Mouse (Mus musculus) heart, postnatal 14 days (tissue): ENCODE results near the gene Marveld1. TPM values are rescaled to one million over a fixed set of nuclear protein-coding genes. Genes with fewer than 3 reads are reported as not detected.

Source experiments
- DNase-seq, 2 experiments: peaks; one replicate each; pipeline ENCODE4 v3.0.0; 2021 to 2022
- intact Hi-C: fragments of 180-260 bp; cut with DNase I; formaldehyde crosslinking; loops from one replicate; pipeline ENCODE4 v1.15.1; 2025
- total RNA-seq, 2 experiments: library from RNA; stranded (reverse); gene quantifications; 2 replicates each; pipeline ENCODE4 v1.2.3; 2021

Gene Marveld1
- total RNA-seq, 2 experiments from 2014 or later: 21.6 to 23.8 TPM

GRCm38 (mm10) chr19:42167489-42167888 is 20.3 kb downstream of the Marveld1 start:
- DNase-seq: no peak
- intact Hi-C loops: loop anchor here (5.0 kb wide), 1 partner anchor 130 kb away; the partner anchor contains the start of gene Ankrd2

GRCm38 (mm10) chr19:42169322-42169975 is 22.2 kb downstream of the Marveld1 start:
- intact Hi-C loops: loop anchor here (5.0 kb wide), 1 partner anchor 132 kb away; the partner anchor contains the start of gene Ankrd2

DNA sequence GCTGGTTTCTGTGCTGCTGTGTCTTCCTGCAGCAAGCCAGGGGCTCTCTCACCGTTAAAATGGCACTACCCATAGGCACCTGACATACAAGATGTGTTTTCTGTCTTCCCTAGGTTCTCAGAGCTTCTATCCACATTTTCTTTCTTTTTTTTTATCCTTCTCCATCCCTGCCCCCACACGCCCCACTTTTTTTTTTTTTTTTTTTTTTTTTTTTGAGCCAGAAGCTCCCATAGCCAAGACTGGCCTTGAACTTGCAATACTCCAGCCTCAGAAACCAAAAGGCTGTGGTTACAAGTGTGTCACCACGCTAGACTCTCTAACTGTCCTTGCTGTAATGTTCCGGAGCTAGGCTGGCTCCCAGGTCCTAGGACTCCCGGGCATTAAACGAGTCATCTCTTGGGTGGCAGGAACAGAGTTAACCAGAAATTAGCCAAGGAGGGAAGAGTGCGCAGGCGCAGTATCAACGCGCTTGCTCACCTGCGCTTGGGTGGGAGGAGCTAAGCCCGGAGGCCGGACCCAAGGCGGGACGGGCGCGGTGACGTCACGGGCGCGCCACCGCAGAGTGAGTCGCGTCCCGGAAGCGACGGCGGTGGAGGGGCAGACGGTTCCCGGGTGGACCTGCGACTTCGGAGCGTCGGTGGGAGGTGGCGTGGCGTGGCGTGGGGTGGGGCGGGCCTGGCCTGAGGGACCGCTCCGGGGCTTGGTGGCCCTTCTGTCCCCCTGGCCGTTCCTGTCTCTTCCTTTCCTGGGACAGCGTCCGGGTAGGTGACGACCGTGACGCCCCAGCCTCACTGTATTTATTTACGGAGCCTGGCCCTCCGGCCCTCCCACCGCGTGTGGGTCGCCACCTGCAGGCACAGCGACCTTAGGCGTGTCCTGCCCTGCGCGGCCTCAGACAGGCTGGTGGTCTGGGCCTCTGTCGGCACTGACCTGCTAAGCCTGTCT is 23.1 kb downstream of the Marveld1 start:
- DNase-seq: peak; percentile 93 to 94
- intact Hi-C loops: no loop called here

More at GRCm38 (mm10) chr19:42169322-42169975, 22.2 kb downstream of the Marveld1 start:
- DNase-seq: no peak

DNA sequence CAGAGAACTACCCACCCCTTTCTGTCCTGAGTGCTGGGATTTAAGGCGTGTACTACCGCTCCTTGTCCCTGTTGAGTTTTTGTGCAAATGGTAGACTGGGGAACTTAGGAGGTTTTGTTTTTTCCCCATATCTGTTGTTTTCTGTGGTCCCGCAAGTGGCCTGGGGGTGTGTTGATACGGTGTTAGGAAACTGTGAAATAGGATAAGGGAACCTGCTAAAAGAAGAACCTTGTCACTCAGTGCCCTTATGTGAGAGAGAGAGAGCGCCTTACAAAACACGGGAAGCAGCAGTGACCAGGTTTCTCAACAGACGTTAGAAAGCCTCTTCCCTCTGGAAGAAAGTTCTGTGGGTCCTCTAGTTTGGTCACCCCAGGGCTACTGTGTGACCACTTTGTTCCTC is 29.6 kb downstream of the Marveld1 start:
- intact Hi-C loops: no loop called here
- DNase-seq: no peak

- no peak for DNase-seq
- intact Hi-C loops: no loop called here
Observed at GRCm38 (mm10) chr19:42177461-42177860, 30.3 kb downstream of the Marveld1 start.

DNA sequence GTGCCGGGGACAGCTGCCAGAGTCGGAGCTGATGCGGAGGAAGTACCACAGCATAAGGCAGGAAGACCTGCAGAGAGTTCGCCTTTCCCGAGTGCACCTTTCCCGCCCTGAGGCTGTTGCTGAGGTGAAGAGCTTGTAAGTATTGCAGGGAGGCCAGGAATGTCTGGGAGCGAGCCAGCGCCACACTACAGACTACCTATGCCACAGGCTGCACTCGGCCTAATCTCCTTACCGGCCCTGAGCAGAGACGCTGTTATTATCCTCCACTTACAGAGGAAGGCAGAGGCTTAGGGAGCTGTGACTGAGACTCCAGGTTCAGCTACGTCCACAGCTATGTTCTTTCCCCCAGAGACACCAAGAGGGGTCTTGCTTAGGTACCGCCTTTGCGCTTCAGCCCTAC is 32.2 kb downstream of the Marveld1 start:
- intact Hi-C loops: no loop called here

GRCm38 (mm10) chr19:42182673-42183072 is 35.5 kb downstream of the Marveld1 start:
- intact Hi-C loops: no loop called here
- DNase-seq: no peak

More for the DNA sequence above, 32.2 kb downstream of the Marveld1 start:
- DNase-seq: no peak

GRCm38 (mm10) chr19:42189735-42190134 is 42.5 kb downstream of the Marveld1 start:
- no peak for DNase-seq
- intact Hi-C loops: loop anchor here (2.0 kb wide), 1 partner anchor 83 kb away; no protein-coding TSS in a partner anchor

DNA sequence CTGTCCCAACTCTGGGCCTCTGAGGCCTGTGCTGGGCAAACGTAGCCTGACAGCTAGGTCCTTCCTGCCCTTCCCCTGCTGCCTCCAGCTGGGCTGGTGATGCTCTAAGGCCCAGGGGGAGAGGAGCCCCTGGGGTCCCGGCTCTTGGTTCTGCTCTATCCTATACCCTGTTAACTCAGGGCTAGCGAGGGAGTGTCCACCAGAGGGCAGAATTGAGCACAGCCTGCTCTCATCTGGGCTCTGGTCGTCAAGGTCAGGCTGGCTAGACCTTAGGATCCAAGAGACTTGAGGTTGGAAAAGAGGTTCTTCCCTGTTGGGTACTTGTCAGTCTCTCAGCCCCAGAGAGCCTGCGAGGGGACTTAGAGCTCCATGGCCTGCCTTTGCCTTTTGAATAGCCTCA is 43.3 kb downstream of the Marveld1 start:
- DNase-seq: peak; percentile 62 to 75
- intact Hi-C loops: loop anchor here (2.0 kb wide), 1 partner anchor 82 kb away; no protein-coding TSS in a partner anchor

- DNase-seq: peak in 1 of 2 experiments; percentile 46
- intact Hi-C loops: no loop called here
Observed at GRCm38 (mm10) chr19:42193311-42193710, 46.1 kb downstream of the Marveld1 start.

DNA sequence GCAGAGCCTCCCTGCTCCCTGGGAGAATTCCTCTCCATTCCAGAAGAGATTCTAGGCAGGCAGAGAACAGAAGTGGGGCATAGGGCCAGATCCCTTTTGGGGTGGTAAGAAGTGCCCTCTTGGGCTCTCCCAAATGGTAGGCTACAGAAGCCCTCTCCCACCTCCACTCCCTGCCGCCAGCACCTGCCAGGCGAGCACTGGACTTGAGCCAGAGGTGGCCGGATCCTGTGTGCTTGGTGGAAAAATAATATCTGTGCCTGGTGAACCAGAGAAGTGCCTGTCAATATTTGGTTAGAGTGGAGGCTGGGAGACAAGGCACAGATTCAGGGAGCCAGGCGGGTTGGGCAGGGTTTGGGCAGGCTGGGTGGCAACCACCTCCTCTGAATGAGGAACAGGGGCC is 49.2 kb downstream of the Marveld1 start:
- intact Hi-C loops: no loop called here
- no peak for DNase-seq

- DNase-seq: no peak
Observed at GRCm38 (mm10) chr19:42197066-42197465, 49.9 kb downstream of the Marveld1 start.

DNA sequence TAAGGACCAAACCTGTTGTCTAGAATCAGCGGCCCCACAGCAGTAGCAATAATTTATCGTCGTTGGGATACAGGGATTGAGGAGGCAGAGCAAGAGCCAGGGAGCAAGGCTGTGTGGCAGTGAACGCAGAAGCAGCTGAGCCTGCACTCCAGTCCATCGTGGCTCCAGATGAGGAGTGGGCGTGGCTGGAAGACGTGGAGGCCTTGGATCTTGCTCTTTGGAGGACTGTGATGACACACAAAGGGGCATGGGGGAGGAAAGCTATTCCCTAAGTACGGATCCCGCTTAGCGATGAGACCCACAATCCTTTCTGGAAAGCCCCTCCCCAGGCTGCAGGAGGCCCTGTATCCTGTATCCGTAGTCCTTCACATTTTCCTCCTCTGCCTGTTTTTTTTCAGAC is 50.8 kb downstream of the Marveld1 start:
- no peak for DNase-seq
- intact Hi-C loops: no loop called here

More at GRCm38 (mm10) chr19:42197066-42197465, 49.9 kb downstream of the Marveld1 start:
- intact Hi-C loops: no loop called here

Other genes starting within 250 kb of the Marveld1 start
- 100 to 1,000 TPM; 115 to 131 TPM for gene Pgam1, start 235.5 kb upstream of the Marveld1 start, total RNA-seq
- 10 to 100 TPM; 11.3 to 13.4 TPM for gene Exosc1, start 214.0 kb upstream of the Marveld1 start, total RNA-seq
- 10 to 100 TPM; 19.9 to 20.9 TPM for gene Zdhhc16, start 213.9 kb upstream of the Marveld1 start, total RNA-seq
- gene Mms19, start 166.2 kb upstream of the Marveld1 start, total RNA-seq: 10 to 100 TPM; 16.7 to 21.2 TPM
- 10 to 100 TPM; 25.9 to 28.0 TPM for gene Ubtd1, start 165.6 kb upstream of the Marveld1 start, total RNA-seq
- gene Ankrd2, start 111.4 kb upstream of the Marveld1 start, total RNA-seq: not detected
- gene Hoga1, start 101.8 kb upstream of the Marveld1 start, total RNA-seq: 1 to 10 TPM; 1.4 to 2.3 TPM
- gene 4933411K16Rik, start 95.2 kb upstream of the Marveld1 start, total RNA-seq: under 1 TPM in 1 of 2 experiments, not detected in 1; 0.32 TPM
- 1 to 10 TPM; 4.5 to 5.3 TPM for gene Morn4, start 61.0 kb upstream of the Marveld1 start, total RNA-seq
- gene Pi4k2a, start 56.9 kb upstream of the Marveld1 start, total RNA-seq: 10 to 100 TPM; 17.2 to 20.6 TPM
- 10 to 100 TPM; 10.8 to 11.7 TPM for gene Avpi1, start 18.3 kb upstream of the Marveld1 start, total RNA-seq
- 10 to 100 TPM; 24.6 to 26.5 TPM for gene Zfyve27, start 16.6 kb downstream of the Marveld1 start, total RNA-seq
- gene Sfrp5, start 54.9 kb downstream of the Marveld1 start, total RNA-seq: 1 to 10 TPM; 1.2 to 3.3 TPM
- under 1 TPM; 0.49 to 0.50 TPM for gene Golga7b, start 100.2 kb downstream of the Marveld1 start, total RNA-seq